Mouse (Mus musculus) CH12.LX (cell line): ENCODE data around the gene Klk5. TPM values are rescaled to one million over a fixed set of nuclear protein-coding genes. Genes with fewer than 3 reads are reported as not detected.

ENCODE experiments used
- DNase-seq: peaks from one replicate; pipeline ENCODE4 v3.0.0-alpha.2; 2013; ENCODE audit errors: extremely low read depth
- H3K27ac ChIP-seq: 2 replicates; pipeline ENCODE4 v1.5.1; 2012; ENCODE audit warnings: low read depth, mild to moderate bottlenecking, control low read depth, moderate library complexity; ENCODE audit not compliant: insufficient read depth
- H3K27me3 ChIP-seq: replicated peaks from 2 replicates; pipeline ENCODE3; 2012; ENCODE audit warnings: inconsistent platforms
- H3K36me3 ChIP-seq, 2 experiments: replicated peaks in 1 of 2; 2 replicates each; pipeline versions ENCODE3 to v1.6.1; 2012; ENCODE audit warnings: inconsistent platforms in 1 of 2, low read length in 1 of 2, mild to moderate bottlenecking in 1 of 2, mixed read lengths in 1 of 2, moderate library complexity in 1 of 2; ENCODE audit not compliant: control insufficient read depth in 1 of 2, insufficient read depth in 1 of 2
- H3K4me1 ChIP-seq, 2 experiments: 2 replicates each; pipeline ENCODE4 v1.6.1; 2012; ENCODE audit warnings: inconsistent platforms in 1 of 2, moderate library complexity in 1 of 2; ENCODE audit not compliant: insufficient read depth in 2 of 2, control insufficient read depth in 1 of 2
- H3K4me2 ChIP-seq: 2 replicates; pipeline ENCODE4 v1.6.1; 2012; ENCODE audit warnings: low read depth, mild to moderate bottlenecking, control low read depth; ENCODE audit not compliant: poor library complexity, insufficient read depth, severe bottlenecking
- H3K4me3 ChIP-seq, 3 experiments: fragments of 150-350 bp in 1 of 3; sonication (generic) in 1 of 3; replicated peaks in 1 of 3; 2 replicates each; pipeline versions ENCODE3 to v1.5.1; 2011 to 2012; ENCODE audit warnings: low read depth in 2 of 3, low read length in 2 of 3, mild to moderate bottlenecking in 2 of 3, moderate library complexity in 2 of 3, control low read depth in 1 of 3, improper control_type of control experiment in 1 of 3, inconsistent platforms in 1 of 3, mixed read lengths in 1 of 3; ENCODE audit not compliant: poor library complexity in 1 of 3
- H3K79me2 ChIP-seq: replicated peaks from 2 replicates; pipeline ENCODE4 v1.6.1; 2012; ENCODE audit warnings: mild to moderate bottlenecking, moderate library complexity; ENCODE audit not compliant: control insufficient read depth, poor library complexity, insufficient read depth, severe bottlenecking; ENCODE audit errors: extremely low read depth
- H3K9ac ChIP-seq: 2 replicates; pipeline ENCODE4 v1.6.1; 2012; ENCODE audit warnings: low read depth, mild to moderate bottlenecking, control low read depth, moderate library complexity; ENCODE audit not compliant: insufficient read depth
- H3K9me3 ChIP-seq: replicated peaks from 2 replicates; pipeline ENCODE3; 2012; ENCODE audit warnings: low read length, inconsistent platforms, mixed read lengths
- BHLHE40 ChIP-seq: IDR thresholded peaks from 2 replicates; pipeline ENCODE4 v1.6.1; 2011; ENCODE audit warnings: mild to moderate bottlenecking, low read depth, low read length, improper control_type of control experiment
- CHD1 ChIP-seq: IDR thresholded peaks from 2 replicates; pipeline ENCODE4 v1.6.1; 2012; ENCODE audit warnings: low read depth, low read length, improper control_type of control experiment, inconsistent platforms
- CTCF ChIP-seq, 2 experiments: IDR thresholded peaks in 1 of 2; conservative IDR thresholded peaks in 1 of 2; 2 replicates each; pipeline ENCODE4 v1.5.1; 2011 to 2012; ENCODE audit warnings: low read depth in 2 of 2, low read length in 2 of 2, improper control_type of control experiment in 1 of 2, inconsistent platforms in 1 of 2, mild to moderate bottlenecking in 1 of 2, moderate library complexity in 1 of 2
- E2F4 ChIP-seq: IDR thresholded peaks from 2 replicates; pipeline ENCODE4 v1.6.1; 2011; ENCODE audit warnings: low read depth, low read length, improper control_type of control experiment; ENCODE audit not compliant: insufficient replicate concordance
- ELF1 ChIP-seq: IDR thresholded peaks from 2 replicates; pipeline ENCODE4 v1.6.1; 2014; ENCODE audit warnings: low read depth, mild to moderate bottlenecking, inconsistent platforms, low read length, improper control_type of control experiment
- EP300 ChIP-seq: IDR thresholded peaks from 2 replicates; pipeline ENCODE4 v1.6.1; 2011; ENCODE audit warnings: low read length, improper control_type of control experiment
- ETS1 ChIP-seq: conservative IDR thresholded peaks from 2 replicates; pipeline ENCODE4 v1.6.1; 2012; ENCODE audit warnings: low read depth, mild to moderate bottlenecking, inconsistent platforms, low read length, improper control_type of control experiment, moderate library complexity
- GABPA ChIP-seq: IDR thresholded peaks from 2 replicates; pipeline ENCODE4 v1.6.1; 2012; ENCODE audit warnings: low read depth, low read length, improper control_type of control experiment, inconsistent platforms; ENCODE audit not compliant: insufficient replicate concordance
- HCFC1 ChIP-seq: IDR thresholded peaks from 2 replicates; pipeline ENCODE4 v1.6.1; 2012; ENCODE audit warnings: low read depth, mild to moderate bottlenecking, inconsistent platforms, low read length, improper control_type of control experiment
- JUN ChIP-seq: IDR thresholded peaks from 2 replicates; pipeline ENCODE4 v1.6.1; 2011; ENCODE audit warnings: low read depth, mild to moderate bottlenecking, low read length, improper control_type of control experiment, moderate library complexity; ENCODE audit not compliant: insufficient read depth
- JUND ChIP-seq: conservative IDR thresholded peaks from 2 replicates; pipeline ENCODE4 v1.6.1; 2011; ENCODE audit warnings: low read depth, low read length, improper control_type of control experiment
- MAX ChIP-seq: IDR thresholded peaks from 2 replicates; pipeline ENCODE4 v1.6.1; 2011; ENCODE audit warnings: low read length, improper control_type of control experiment
- MAZ ChIP-seq: IDR thresholded peaks from 2 replicates; pipeline ENCODE4 v1.6.1; 2012; ENCODE audit warnings: low read depth, mild to moderate bottlenecking, inconsistent platforms, low read length, improper control_type of control experiment, moderate library complexity
- MXI1 ChIP-seq: IDR thresholded peaks from 2 replicates; pipeline ENCODE4 v1.6.1; 2011; ENCODE audit warnings: mild to moderate bottlenecking, low read depth, low read length, improper control_type of control experiment
- NELFE ChIP-seq: IDR thresholded peaks from 2 replicates; pipeline ENCODE4 v1.6.1; 2011; ENCODE audit warnings: low read depth, low read length, improper control_type of control experiment
- POLR2A ChIP-seq: IDR thresholded peaks from 2 replicates; pipeline ENCODE4 v1.6.1; 2011; ENCODE audit warnings: low read depth, mild to moderate bottlenecking, improper control_type of control experiment, low read length
- POLR2AphosphoS2 ChIP-seq: IDR thresholded peaks from 2 replicates; pipeline ENCODE4 v1.6.1; 2011; ENCODE audit warnings: low read depth, low read length, improper control_type of control experiment
- RAD21 ChIP-seq: IDR thresholded peaks from 2 replicates; pipeline ENCODE4 v1.6.1; 2011; ENCODE audit warnings: low read depth, mild to moderate bottlenecking, low read length, improper control_type of control experiment, moderate library complexity
- SIN3A ChIP-seq: IDR thresholded peaks from 2 replicates; pipeline ENCODE4 v1.6.1; 2012; ENCODE audit warnings: low read length, improper control_type of control experiment, inconsistent platforms
- TBP ChIP-seq: conservative IDR thresholded peaks from 2 replicates; pipeline ENCODE4 v1.6.1; 2011; ENCODE audit warnings: low read depth, low read length, improper control_type of control experiment
- TCF12 ChIP-seq: IDR thresholded peaks from 2 replicates; pipeline ENCODE4 v1.6.1; 2014; ENCODE audit warnings: low read depth, mild to moderate bottlenecking, inconsistent platforms, low read length, improper control_type of control experiment
- USF1 ChIP-seq: IDR thresholded peaks from 2 replicates; pipeline ENCODE4 v1.6.1; 2014; ENCODE audit warnings: low read depth, mild to moderate bottlenecking, inconsistent platforms, low read length, improper control_type of control experiment
- USF2 ChIP-seq: conservative IDR thresholded peaks from 2 replicates; pipeline ENCODE4 v1.6.1; 2011; ENCODE audit warnings: low read depth, low read length, improper control_type of control experiment
- ZC3H11A ChIP-seq: IDR thresholded peaks from 2 replicates; pipeline ENCODE4 v1.6.1; 2012; ENCODE audit warnings: low read depth, mild to moderate bottlenecking, inconsistent platforms, low read length, improper control_type of control experiment
- ZKSCAN1 ChIP-seq: IDR thresholded peaks from 2 replicates; pipeline ENCODE4 v1.6.1; 2012; ENCODE audit warnings: low read depth, inconsistent platforms, low read length, improper control_type of control experiment, borderline replicate concordance
- ZMIZ1 ChIP-seq: IDR thresholded peaks from 2 replicates; pipeline ENCODE4 v1.6.1; 2012; ENCODE audit warnings: low read depth, mild to moderate bottlenecking, inconsistent platforms, low read length, improper control_type of control experiment
- ZNF384 ChIP-seq: IDR thresholded peaks from 2 replicates; pipeline ENCODE4 v1.6.1; 2012; ENCODE audit warnings: low read depth, low read length, improper control_type of control experiment, inconsistent platforms
- dilution Hi-C: fragments of 300-500 bp; cut with MboI; formaldehyde crosslinking; loops from 2 replicates; pipeline ENCODE4 v1.14.3; 2020; ENCODE audit warnings: low sequenced_read_pairs; ENCODE audit not compliant: extremely low pct_unique_long_range_greater_than_20kb, extremely low pct_ligation_motif_present
- in situ Hi-C: fragments of 300-500 bp; cut with MboI; formaldehyde crosslinking; loops from 3 replicates; pipeline ENCODE4 v1.14.3; 2019; ENCODE audit warnings: low sequenced_read_pairs, low pct_ligation_motif_present, low pct_unique_long_range_greater_than_20kb, mixed read lengths
- polyA plus RNA-seq: library from polyadenylated mRNA; unstranded; fragments of >175 nt; gene quantifications from 2 replicates; pipeline ENCODE4 v1.2.1, GENCODE M21; 2012; ENCODE audit warnings: low read depth; ENCODE audit not compliant: insufficient read length
- total RNA-seq, 2 experiments: library from RNA; depleted of rRNA; stranded (reverse); fragments of 300-350 nt in 1 of 2; fragments of >200 nt in 1 of 2; gene quantifications; 2 replicates each; pipeline ENCODE4 v1.2.3; 2012 to 2014

Gene Klk5
- total and polyA plus RNA-seq, 3 experiments = not detected

- Histone ChIP-seq H3K36me3 (no peaks in the 10 kb centered on the region), H3K79me2 (no peaks in the 10 kb centered on the region), H3K27me3 (peaks cover 73% of the 10 kb centered on the region), H3K4me3 (no peak overlapping the region), H3K9ac (no peak overlapping the region), H3K4me2 (no peak overlapping the region), H3K9me3 (peaks cover 5% of the 10 kb centered on the region), H3K27ac (no peak overlapping the region), H3K4me1 (no peaks in the 10 kb centered on the region)
- DNase-seq = no peak
- dilution Hi-C loops (no loop called here), in situ Hi-C loops (loop anchor here (10.0 kb wide), 1 partner anchor 207 kb away; no protein-coding TSS in a partner anchor)
- TF ChIP-seq ZKSCAN1 (no peak), TCF12 (no peak), ELF1 (no peak), MXI1 (no peak), USF1 (no peak), JUND (no peak), BHLHE40 (no peak), ZC3H11A (no peak), NELFE (no peak), CTCF (conservative IDR thresholded peaks at IDR 0.05 in 1 of 2, IDR thresholded peaks at IDR 0.05 in 1 of 2; ENCODE audit: low read depth in 2 of 2, low read length in 2 of 2) (no peak), GABPA (no peak), RAD21 (no peak), EP300 (no peak), POLR2AphosphoS2 (no peak), MAZ (no peak), MAX (no peak)
Observed at GRCm38 (mm10) chr7:43891365-43891764, 49.6 kb downstream of the Klk5 start.

- TF ChIP-seq EP300 (no peak), TCF12 (no peak), ETS1 (no peak), ELF1 (no peak), POLR2A (no peak), BHLHE40 (no peak), TBP (no peak), SIN3A (no peak), CTCF (conservative IDR thresholded peaks at IDR 0.05 in 1 of 2, IDR thresholded peaks at IDR 0.05 in 1 of 2; ENCODE audit: low read depth in 2 of 2, low read length in 2 of 2) (no peak), E2F4 (no peak), ZMIZ1 (no peak), ZNF384 (no peak), JUN (no peak), USF2 (no peak), JUND (no peak), HCFC1 (no peak), CHD1 (no peak), MAZ (no peak)
- Histone ChIP-seq H3K27me3 (peaks cover 73% of the 10 kb centered on the region), H3K4me3 (no peak overlapping the region), H3K27ac (no peak overlapping the region), H3K9ac (no peak overlapping the region), H3K4me1 (no peaks in the 10 kb centered on the region), H3K9me3 (peaks cover 5% of the 10 kb centered on the region), H3K4me2 (no peak overlapping the region), H3K79me2 (no peaks in the 10 kb centered on the region), H3K36me3 (no peaks in the 10 kb centered on the region)
- in situ Hi-C loops (loop anchor here (10.0 kb wide), 1 partner anchor 207 kb away; no protein-coding TSS in a partner anchor), dilution Hi-C loops (no loop called here)
- no peak for DNase-seq
Observed at GRCm38 (mm10) chr7:43891788-43892187, 50.0 kb downstream of the Klk5 start.
